Mouse (Mus musculus) kidney, adult 2 months (tissue): ENCODE results near the gene Slc13a3.
A peak's percentile ranks its signal among the peaks of the same experiment; 100 is the strongest.

Experiments used
- CTCF ChIP-seq: fragments of 200-500 bp; conservative IDR thresholded peaks from 2 replicates; pipeline ENCODE4 v1.5.1; 2011; ENCODE audit warnings: low read depth, mild to moderate bottlenecking, control low read depth, low read length, moderate library complexity, mixed read lengths; ENCODE audit not compliant: insufficient read depth, insufficient read length
- POLR2A ChIP-seq: fragments of 200-500 bp; IDR thresholded peaks from one replicate; pipeline ENCODE4 v1.6.1; 2011; ENCODE audit warnings: low read depth, low read length, control low read depth

DNA sequence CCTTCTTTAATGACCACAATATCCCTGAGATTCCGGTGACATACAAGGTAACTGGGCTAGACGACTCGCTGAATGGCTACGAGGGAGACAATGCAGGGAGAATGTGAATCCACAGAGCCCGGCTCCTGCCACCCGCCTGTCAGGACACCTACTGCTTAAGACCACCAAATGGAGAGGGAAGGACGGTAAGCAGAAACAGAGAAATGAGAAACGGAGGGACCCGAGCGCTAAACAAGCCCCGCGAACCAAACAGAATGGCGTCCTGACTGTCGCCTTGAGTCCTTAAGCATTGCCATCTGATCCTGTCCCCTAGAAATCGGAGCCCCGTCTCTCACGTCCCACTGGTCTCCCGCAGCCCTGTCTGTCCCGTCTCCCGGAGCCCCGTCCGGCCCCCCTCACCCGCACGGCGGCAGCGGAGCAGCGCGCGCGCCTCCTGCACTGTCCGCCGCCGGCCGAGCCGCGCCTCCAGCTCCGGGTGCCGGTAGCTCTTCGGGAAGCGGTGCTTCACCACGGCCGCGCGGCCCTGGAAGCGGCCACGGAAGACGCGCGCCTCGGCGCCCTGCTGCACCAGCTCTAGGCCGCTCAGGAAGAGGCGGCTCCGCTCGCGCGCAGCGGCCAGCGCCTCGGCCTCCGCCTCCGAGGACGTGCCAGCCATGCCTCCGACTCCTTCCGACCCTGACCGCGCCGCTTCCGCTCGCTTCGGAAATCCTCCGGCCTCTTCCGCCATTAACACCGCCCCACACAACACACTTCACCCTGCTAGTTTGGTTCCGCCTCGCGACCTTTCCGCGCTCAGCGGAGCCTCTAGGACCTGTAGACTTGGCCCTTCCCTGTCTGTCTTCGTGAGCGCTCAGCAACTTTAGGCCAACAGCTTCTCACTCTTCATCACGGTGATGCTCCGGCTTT is 19.9 kb upstream of the Slc13a3 start, which contains the start of gene Trp53rka:
- TF ChIP-seq POLR2A (peak; percentile 59), CTCF (no peak)
